Mouse (Mus musculus) heart, postnatal 25 days (tissue): ENCODE measurements around the gene Papss1. TPM values are rescaled to one million over a fixed set of nuclear protein-coding genes. Genes with fewer than 3 reads are reported as not detected.
"Not testable (repeated sequence)": the region's sequence is repeated elsewhere in the genome, so short reads cannot be mapped to it uniquely, and the experiment has no call there.

Experiments
- DNase-seq: peaks from one replicate; pipeline ENCODE4 v3.0.0; 2022; ENCODE audit warnings: low spot score
- intact Hi-C: fragments of 180-260 bp; cut with DNase I; formaldehyde crosslinking; loops from one replicate; pipeline ENCODE4 v1.15.1; 2025
- total RNA-seq, 2 experiments: library from RNA; stranded (reverse); gene quantifications; 2 replicates each; pipeline ENCODE4 v1.2.3; 2021

Gene Papss1
- 10 to 100 TPM; 12.2 to 12.4 TPM for total RNA-seq

DNA sequence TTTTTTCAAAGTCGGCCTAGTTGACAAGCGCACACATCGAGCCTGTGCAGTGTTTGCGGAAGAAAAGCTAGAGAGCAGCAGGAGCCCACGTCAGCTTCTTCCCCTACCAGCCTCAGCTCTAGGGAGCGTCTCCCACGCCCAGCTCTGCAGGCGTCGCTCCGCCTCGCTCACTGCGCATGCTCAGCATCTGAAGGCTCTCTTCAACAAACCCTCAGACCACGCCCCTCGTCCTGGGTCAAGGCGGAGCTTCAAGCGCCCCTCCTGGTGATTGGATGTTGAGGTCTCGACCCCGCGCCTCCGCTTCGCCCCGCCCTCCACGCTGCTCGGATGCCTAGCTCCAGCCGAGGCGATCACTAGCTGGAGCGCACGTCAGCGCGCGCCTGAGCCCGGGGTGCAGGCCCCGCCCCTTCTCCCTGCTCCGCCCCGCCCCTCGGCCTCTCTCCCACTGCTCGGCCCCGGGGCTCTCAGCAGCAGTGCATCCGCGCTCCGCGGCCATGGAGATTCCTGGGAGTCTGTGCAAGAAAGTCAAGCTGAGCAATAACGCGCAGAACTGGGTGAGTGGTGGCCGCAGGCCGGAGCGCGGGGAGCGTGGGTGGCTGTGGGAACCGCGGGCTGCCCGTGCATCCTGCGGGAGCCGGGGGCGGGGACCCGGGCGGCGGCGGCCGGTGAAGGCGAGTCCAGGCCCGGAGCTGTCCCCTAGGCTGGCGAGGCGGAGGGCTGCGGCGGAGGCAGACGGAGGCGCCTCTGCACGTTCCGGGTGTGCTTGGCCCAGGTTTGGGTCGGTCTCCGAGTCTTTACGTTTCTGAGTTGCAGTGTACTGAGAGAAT is at the start of gene Papss1:
TSS of gene Papss1 (plus strand) at position 339 of the 827 bp plus-strand sequence.
- peak; percentile 100 for DNase-seq
- intact Hi-C loops: loop anchor here (10.0 kb wide), 1 partner anchor 830 kb away; the partner anchor contains the start of gene Rpl34

GRCm38 (mm10) chr3:131516332-131516999 is 48.1 kb upstream of the Papss1 start:
- no peak for DNase-seq
- intact Hi-C loops: no loop called here

DNA sequence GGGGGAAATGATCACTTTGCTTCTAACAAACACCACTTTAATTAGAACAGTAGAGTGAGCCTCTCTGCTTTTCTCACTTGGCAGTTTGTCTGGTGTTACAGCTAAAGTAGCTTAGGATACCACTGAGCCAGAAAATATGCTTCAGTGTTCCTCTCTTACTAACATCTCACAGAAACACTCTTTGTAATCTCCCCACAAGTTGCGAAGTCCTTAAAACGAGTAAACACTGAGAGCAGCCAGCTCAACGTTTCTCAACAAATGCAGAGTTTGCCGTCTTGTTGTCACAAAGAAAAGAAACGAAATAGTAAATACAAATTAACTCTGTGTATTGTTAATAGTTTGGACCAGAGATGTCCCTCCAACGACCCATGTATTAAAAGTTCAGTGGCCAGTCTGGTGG is 46.8 kb upstream of the Papss1 start:
- DNase-seq: no peak
- intact Hi-C loops: no loop called here

DNA sequence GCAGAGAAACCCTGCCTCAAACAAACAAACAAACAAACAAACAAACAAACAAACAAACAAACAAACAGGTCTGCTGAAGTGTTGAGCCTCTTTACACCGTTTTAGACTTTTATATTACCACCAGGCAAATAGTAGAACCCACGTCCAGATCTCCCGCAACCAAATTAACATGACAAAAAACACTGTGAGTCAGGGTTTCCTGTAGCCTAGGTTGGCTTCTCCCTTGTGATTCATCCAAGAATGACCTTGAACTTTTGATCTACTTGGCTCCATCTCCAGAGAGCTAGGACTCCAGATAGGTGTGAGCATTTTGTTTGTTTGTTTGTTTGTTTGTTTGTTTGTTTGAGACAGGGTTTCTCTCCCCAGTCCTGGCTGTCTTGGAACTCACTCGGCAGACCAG is 43.4 kb upstream of the Papss1 start:
- DNase-seq: no peak
- intact Hi-C loops: no loop called here

GRCm38 (mm10) chr3:131522243-131522642 is 42.3 kb upstream of the Papss1 start:
- no peak for DNase-seq
- intact Hi-C loops: no loop called here

GRCm38 (mm10) chr3:131523749-131524148 is 40.8 kb upstream of the Papss1 start:
- intact Hi-C loops: loop anchor here (1.0 kb wide), 1 partner anchor 203 kb away; no protein-coding TSS in a partner anchor
- no peak for DNase-seq

DNA sequence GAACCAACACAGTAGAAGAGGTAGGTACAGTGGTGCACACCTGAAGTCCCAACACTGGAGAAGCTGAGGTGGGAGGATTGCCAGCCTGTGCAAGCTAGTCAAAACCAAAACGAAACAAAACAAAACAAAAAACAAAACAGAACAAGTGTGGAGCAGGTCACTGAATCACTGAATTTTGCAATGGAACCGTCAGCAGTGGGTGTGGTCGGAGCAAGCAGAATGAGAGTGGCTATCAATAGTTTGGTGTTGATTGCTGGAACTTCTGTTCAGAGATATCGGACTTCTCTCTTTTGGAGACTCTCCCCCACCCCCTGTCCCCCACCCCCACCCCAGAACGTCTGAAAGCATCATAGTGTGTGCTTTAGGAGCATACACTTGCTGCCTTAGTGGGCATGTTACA is 40.4 kb upstream of the Papss1 start:
- intact Hi-C loops: loop anchor here (1.0 kb wide), 1 partner anchor 204 kb away; no protein-coding TSS in a partner anchor
- no peak for DNase-seq

- intact Hi-C loops: loop anchor here (1.0 kb wide), 1 partner anchor 204 kb away; no protein-coding TSS in a partner anchor
- no peak for DNase-seq
Observed at GRCm38 (mm10) chr3:131524779-131525178, 39.8 kb upstream of the Papss1 start.

DNA sequence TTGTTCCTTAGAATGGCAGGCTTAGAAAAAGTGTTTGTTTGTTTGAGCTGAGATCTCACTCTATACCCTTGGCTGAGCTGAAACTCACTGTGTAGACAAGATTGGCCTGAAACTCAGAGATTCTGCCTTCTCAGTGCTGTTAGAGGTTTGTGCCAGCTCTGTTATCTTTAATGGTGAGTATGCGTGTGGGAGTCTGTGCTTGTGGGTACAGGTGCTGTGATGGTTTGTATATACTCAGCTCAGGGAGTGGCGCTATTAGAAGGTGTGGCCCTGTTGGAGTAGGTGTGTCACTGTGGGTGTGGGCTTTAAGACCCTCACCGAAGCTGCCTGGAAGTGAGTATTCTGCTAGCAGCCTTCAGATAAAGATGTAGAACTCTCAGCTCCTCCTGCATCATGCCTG is 39.3 kb upstream of the Papss1 start:
- intact Hi-C loops: no loop called here

GRCm38 (mm10) chr3:131541244-131541942 is 23.2 kb upstream of the Papss1 start:
- DNase-seq: no peak
- intact Hi-C loops: no loop called here

More for the DNA sequence above, 39.3 kb upstream of the Papss1 start:
- DNase-seq: no peak

DNA sequence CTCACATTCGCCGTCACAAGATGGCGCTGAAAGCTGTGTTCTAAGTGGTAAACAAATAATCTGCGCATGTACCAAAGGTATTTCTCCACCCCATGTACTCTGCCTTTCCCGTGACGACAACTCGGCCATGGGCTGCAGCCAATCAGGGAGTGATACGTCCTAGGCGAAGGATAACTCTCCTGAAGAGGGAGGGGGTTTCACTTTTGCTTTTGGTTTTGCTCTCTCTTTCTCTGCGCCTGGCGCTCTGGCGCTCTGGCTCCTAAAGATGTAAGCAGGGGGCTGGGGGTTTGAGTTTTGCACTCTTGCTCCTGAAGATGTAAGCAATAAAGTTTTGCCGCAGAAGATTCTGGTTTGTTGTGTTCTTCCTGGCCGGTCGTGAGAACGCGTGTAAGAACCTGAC is 17.0 kb upstream of the Papss1 start:
- DNase-seq, intact Hi-C loops: not testable (repeated sequence)

DNA sequence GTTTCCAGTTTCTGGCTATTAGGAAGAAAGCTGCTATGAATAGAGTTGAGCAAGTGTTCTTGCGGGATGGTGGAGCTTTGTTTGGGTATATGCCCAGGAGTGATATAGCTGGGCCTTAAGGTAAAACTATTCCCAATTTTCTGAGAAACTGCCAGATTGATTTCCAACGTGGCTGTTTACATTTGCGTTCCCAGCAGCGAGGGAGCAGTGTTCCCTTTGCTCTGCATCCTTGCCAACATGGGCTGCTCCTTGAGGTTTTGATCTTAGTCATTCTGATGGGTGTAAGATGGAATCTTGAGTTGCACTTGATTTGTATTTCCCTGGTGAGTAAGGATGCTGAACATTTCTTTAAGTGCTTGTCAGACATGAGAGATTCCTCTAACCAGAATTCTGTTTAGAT is 14.5 kb upstream of the Papss1 start:
- no peak for DNase-seq
- intact Hi-C loops: loop anchor here (5.0 kb wide), 1 partner anchor 248 kb away; the partner anchor contains the start of gene Cyp2u1

DNA sequence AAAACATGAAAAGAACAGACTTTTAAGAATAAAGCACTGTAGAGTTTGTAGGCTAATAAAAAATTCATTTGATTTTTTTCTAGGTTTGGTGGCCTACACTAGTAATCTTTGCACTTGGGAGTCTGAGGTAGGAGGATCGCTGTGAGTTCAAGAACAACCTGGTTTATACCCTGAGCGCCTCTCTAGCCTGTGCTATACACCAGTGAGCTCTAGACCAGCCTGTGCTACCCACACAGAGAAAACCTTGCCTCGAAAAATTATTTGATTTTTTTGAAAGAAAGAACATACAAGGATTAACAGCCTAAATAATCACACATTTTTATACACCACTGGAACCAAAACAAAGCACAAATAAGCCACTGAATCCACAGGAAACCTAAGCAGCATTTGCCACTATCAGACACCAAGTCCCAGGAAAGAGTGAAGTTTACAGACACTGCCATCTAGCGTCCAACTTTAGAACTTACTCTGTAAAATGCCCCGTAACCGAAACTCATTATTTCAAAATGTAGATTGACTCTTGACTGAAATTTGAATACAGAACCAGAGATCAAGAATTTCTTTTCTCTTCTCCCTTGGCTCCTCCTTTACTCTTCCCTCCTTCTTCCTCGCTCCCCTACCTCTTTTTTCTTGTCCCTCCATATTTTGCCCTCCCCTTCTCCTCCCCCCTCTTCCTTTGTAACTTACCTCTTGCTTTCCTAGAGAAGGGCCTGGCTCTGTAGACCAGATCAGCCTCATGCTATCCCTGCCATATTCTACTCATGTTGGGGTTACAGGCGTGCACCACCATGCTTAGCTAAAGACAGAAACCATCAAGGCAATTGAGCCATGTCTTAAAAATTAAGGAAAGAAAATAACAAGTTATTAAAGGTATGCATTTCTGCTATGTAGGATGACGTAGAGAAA is 12.0 kb upstream of the Papss1 start:
- intact Hi-C loops: loop anchor here (1.0 to 5.0 kb wide), 2 partner anchors 232 to 250 kb away; partner anchors contain the start of gene Cyp2u1
- no peak for DNase-seq

DNA sequence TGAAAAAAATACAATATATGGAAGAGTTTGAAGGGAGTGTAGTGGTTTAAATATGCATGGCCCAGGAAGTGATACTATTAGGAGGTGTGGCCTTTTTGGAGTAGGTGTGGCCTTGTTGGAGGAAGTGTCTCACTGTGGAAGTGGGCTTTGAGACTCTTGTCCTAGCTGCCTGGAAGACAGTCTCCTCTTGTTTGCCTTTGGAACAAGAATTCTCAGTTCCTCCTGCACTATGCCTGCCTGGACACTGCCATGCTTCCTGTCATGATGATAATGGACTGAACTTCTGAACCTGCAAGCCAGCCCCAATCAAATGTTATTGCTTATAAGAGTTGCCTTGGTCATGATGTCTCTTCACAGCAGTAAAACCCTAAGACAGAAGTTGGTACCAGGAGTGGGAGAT is 8.8 kb upstream of the Papss1 start:
- intact Hi-C loops: no loop called here
- DNase-seq: no peak

GRCm38 (mm10) chr3:131561591-131561990 is 3.0 kb upstream of the Papss1 start:
- intact Hi-C loops: loop anchor here (10.0 kb wide), 1 partner anchor 827 kb away; the partner anchor contains the start of gene Rpl34

GRCm38 (mm10) chr3:131565257-131565610 is 666 bp downstream of the Papss1 start:
- intact Hi-C loops: loop anchor here (10.0 kb wide), 1 partner anchor 830 kb away; the partner anchor contains the start of gene Rpl34
- no peak for DNase-seq

More at GRCm38 (mm10) chr3:131561591-131561990, 3.0 kb upstream of the Papss1 start:
- no peak for DNase-seq

DNA sequence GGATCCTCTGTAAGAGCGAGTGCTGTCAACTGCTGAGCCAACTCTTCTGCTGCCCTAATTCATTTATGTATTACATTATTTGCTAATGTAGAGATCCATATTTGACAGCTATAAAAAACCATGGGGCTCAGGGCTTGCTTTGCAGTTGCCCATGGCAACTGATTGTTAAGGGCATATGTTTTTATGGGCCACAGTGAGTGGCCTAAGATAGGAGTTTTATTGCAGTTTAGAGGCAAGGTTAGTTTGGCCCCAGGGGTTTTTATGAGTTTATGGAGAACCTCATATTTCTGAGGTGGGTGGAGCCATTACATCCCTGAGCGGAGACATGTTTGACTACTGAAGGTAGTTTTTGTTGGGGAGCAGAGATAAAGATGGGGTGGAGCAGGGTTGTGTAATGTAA is 1.7 kb downstream of the Papss1 start:
- intact Hi-C loops: loop anchor here (10.0 kb wide), 1 partner anchor 831 kb away; the partner anchor contains the start of gene Rpl34
- no peak for DNase-seq

- DNase-seq: no peak
- intact Hi-C loops: no loop called here
Observed at GRCm38 (mm10) chr3:131570506-131570905, 5.9 kb downstream of the Papss1 start.

DNA sequence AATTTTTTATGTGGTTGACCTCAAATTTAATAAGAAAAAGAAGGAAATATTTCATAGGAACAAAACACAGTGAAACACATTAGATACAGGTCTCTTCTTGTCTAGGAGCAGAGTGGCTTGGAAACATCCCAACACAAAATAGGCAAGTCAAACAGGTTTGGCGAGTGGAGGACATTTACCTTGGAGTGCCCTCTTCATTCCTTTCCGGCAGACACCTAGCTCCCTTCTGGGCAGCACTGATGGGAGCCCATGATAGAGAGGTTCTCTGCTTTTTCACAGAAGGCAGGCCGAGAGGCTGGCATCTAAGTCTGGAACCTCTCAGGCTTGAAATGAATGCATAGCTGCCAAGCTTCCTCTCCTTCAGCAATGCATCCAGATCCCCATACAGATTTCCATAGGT is 9.0 kb downstream of the Papss1 start:
- intact Hi-C loops: no loop called here
- DNase-seq: no peak
